Mouse (Mus musculus): ENCODE measurements at regions not wholly inside any gene's neighbourhood (a gene's known extent, or its start where the extent isn't known, plus 50 kb on each side); places are given as distances from the start of the nearest gene placed in this dataset.

DNA sequence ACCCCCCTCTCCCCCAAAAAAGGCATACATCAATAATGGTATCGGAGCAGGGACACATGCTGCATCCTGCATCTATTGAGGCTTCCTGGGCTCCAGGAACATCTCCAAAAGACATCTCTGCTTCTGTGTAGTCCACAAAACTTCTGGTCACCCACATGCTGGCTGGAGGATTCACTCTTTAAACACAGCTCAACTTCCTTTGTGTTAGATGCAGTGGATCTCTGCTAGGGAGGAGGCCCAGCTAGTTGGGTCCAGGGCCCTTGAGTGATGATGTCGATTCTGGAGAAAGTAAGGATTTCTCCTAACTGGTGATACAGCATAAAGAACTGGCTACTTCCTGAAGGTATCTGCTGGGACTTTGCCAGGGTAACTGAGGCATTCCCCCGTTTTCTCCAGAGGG, 146.9 kb upstream of the Hs3st3a1 start:
- H3K36me3 ChIP-seq: no peaks in the 10 kb centered on the region
- 96% methylated on average over 3 of the region's 3 CpGs for WGBS
- no peak overlapping the region for H3K4me2 ChIP-seq
- no peak for ATAC-seq (ENCODE audit: low FRiP score, low read depth)
- 0 out of 2 replicates have a peak, but pooled peaks cover 2% of the 10 kb centered on the region for H3K27me3 ChIP-seq
- H3K9ac ChIP-seq: no peak overlapping the region
- H3K27ac ChIP-seq (replicated peaks): no peak overlapping the region
- no peaks in the 10 kb centered on the region; the same call in 1 of the 2 replicates for H3K4me1 ChIP-seq (replicated peaks)
- no peak overlapping the region for H3K4me3 ChIP-seq
- no peaks in the 10 kb centered on the region for H3K9me3 ChIP-seq

DNA sequence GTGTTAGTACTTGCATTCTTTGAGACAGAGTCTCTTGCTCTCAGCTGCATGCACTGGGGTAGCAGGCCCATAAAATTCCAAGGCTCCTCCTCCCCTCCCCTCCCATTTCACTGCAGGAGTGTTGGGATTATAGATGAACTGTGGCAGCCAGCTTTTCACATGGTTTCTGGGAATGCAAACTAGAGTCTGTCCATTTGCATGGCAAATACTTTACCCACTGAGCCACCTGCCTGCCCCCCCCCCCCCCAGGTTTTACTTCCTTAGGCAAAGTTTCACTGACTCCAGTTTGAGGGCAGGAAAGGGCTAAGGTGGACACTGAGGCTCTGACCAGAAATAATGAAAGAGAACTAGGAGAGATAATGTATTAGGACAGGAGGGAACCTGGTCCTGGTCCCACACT, 147.6 kb upstream of the Hs3st3a1 start:
- Histone ChIP-seq H3K27ac (replicated peaks) (no peak overlapping the region), H3K36me3 (no peaks in the 10 kb centered on the region), H3K27me3 (0 out of 2 replicates have a peak, but pooled peaks cover 2% of the 10 kb centered on the region), H3K4me3 (no peak overlapping the region), H3K4me2 (no peak overlapping the region), H3K9me3 (no peaks in the 10 kb centered on the region), H3K9ac (no peak overlapping the region), H3K4me1 (replicated peaks) (no peaks in the 10 kb centered on the region; the same call in 1 of the 2 replicates)
- ATAC-seq (ENCODE audit: low FRiP score, low read depth): no peak

GRCm38 (mm10) chr11:64281781-64282180, 153.4 kb upstream of the Hs3st3a1 start:
- H3K4me3 ChIP-seq: no peak overlapping the region
- no peak overlapping the region for H3K9ac ChIP-seq
- no peak for ATAC-seq (ENCODE audit: low FRiP score, low read depth)
- 0 out of 2 replicates have a peak, but pooled peaks cover 5% of the 10 kb centered on the region for H3K27me3 ChIP-seq
- H3K36me3 ChIP-seq: no peaks in the 10 kb centered on the region
- no peaks in the 10 kb centered on the region for H3K9me3 ChIP-seq
- no peak overlapping the region for H3K4me2 ChIP-seq
- no peak overlapping the region for H3K27ac ChIP-seq (replicated peaks)
- 68% methylated on average over 4 of the region's 4 CpGs for WGBS
- peaks cover 10% of the 10 kb centered on the region; the same call in 1 of the 2 replicates for H3K4me1 ChIP-seq (replicated peaks)

DNA sequence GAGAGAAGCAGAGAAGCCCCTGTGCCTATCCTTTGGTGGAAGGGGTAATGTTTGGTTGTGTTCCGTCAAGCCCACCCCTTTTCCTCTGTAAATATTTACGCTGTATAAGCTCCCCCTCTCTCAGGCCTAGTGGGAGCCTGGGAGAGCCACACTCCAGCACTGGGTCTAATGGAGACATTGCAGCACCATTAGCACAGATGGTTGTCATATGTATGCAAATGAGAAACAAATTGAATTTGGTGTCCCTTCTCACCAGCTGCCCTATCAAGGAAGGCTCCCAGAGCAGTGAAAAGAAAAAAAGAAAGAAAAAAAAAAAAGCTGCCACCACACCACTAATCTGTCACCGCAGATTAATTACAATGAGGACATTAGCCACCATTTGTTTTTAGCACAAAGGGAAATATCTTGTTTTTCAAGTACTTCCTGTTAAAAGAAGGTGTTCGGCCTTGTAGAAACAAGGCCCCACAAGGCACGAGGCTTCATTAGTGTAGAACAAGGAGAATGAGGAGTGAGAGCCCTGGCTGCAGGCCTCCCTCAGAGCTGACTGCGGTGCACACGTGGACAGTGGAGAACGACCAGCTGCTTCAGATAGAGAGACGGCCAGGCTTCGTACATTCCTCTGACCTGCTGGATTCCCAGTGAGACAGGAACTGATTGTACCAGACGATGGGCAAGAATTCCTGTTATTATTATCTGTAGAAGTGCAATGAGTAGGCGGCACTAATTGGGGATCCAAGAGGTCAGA, 156.7 kb upstream of the Hs3st3a1 start:
- 0 out of 2 replicates have a peak overlapping the region, but pooled peaks have one; percentile 7 for H3K27ac ChIP-seq (replicated peaks)
- 0 out of 2 replicates have a peak, but pooled peaks cover 5% of the 10 kb centered on the region for H3K27me3 ChIP-seq
- H3K9ac ChIP-seq: no peak overlapping the region
- no peak overlapping the region for H3K4me3 ChIP-seq
- H3K4me2 ChIP-seq: no peak overlapping the region
- H3K36me3 ChIP-seq: no peaks in the 10 kb centered on the region
- WGBS: 25% methylated on average over 12 of the region's 12 CpGs
- no peaks in the 10 kb centered on the region for H3K9me3 ChIP-seq
- peaks cover 10% of the 10 kb centered on the region; the same call in 1 of the 2 replicates for H3K4me1 ChIP-seq (replicated peaks)
- peak; percentile 80 for ATAC-seq (ENCODE audit: low FRiP score, low read depth)

DNA sequence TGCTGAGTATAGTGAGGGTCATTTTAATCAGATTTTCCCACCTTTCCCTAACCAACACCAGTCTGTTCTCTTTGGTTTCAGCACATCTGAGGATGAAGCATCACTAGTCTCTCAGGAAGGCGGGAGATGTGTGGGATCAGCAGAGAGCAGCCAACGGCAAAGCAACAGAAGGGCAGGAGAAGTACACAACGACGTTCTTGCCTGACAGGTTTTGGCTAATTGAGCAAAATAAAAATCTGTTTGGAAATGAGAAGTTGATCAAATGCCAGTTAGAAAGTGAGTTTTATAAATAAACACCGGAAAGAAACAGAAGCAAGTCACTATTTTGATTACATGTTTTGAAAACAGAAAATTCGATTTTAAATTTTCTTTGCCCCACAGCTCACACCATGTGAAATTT, 161.4 kb upstream of the Hs3st3a1 start:
- Histone ChIP-seq H3K9me3 (no peaks in the 10 kb centered on the region), H3K9ac (no peak overlapping the region), H3K4me2 (no peak overlapping the region), H3K27ac (replicated peaks) (no peak overlapping the region), H3K27me3 (0 out of 2 replicates have a peak, but pooled peaks cover 3% of the 10 kb centered on the region), H3K36me3 (no peaks in the 10 kb centered on the region), H3K4me1 (replicated peaks) (peaks cover 9% of the 10 kb centered on the region; the same call in 1 of the 2 replicates), H3K4me3 (no peak overlapping the region)
- no peak for ATAC-seq (ENCODE audit: low FRiP score, low read depth)
- WGBS: 76% methylated on average over 6 of the region's 6 CpGs

DNA sequence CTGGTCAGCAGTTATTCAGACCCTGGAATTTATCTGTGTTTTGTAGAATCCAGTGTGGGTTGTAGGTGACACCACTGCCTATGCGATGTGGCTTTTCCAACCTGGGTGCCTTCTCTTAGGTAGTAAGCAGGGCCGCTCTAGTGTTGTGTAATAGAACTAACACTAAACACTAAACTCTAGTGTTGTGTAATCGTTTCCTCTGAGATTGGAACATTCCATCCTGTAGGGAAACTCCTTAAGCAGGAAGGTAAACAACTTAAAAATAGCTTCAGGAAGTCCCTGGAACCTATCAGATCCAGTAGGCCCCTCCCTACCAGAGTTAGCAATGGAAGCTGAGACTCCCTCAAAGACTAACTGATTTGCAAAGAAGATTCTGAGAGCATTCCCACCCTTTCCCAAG, 161.9 kb upstream of the Hs3st3a1 start:
- no peaks in the 10 kb centered on the region for H3K36me3 ChIP-seq
- ATAC-seq (ENCODE audit: low FRiP score, low read depth): no peak
- no peak overlapping the region for H3K9ac ChIP-seq
- no peak overlapping the region for H3K4me2 ChIP-seq
- H3K9me3 ChIP-seq: no peaks in the 10 kb centered on the region
- H3K4me3 ChIP-seq: no peak overlapping the region
- 93% methylated on average over 3 of the region's 3 CpGs for whole genome bisulfite sequencing
- peaks cover 4% of the 10 kb centered on the region; the same call in 1 of the 2 replicates for H3K4me1 ChIP-seq (replicated peaks)
- 0 out of 2 replicates have a peak, but pooled peaks cover 3% of the 10 kb centered on the region for H3K27me3 ChIP-seq
- H3K27ac ChIP-seq (replicated peaks): no peak overlapping the region

DNA sequence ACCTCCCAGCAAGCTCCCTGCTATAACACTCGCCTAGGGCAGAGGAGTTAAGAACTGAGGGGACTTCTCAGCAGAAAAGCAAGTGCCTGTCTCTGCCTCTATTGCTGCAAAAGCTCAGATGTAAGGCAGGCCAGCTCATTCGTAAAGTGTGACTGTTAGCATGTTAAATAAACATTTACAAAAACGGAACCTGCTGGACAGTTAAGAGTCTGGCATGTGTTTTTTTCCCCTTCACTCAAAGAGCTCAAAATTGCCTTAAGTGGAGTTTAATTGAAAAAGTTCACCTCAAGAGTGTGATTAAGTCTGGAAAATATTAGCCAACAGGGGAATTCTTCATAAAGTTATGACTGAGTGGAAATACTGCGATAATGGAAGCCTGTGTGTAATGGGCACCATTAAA, 167.0 kb upstream of the Hs3st3a1 start:
- ATAC-seq (ENCODE audit: low FRiP score, low read depth): no peak

GRCm38 (mm10) chr11:64267547-64267946, 167.6 kb upstream of the Hs3st3a1 start:
- H3K9me3 ChIP-seq: no peaks in the 10 kb centered on the region
- no peaks in the 10 kb centered on the region for H3K36me3 ChIP-seq
- H3K4me1 ChIP-seq (replicated peaks): no peaks in the 10 kb centered on the region
- no peak overlapping the region for H3K4me2 ChIP-seq
- no peaks in the 10 kb centered on the region for H3K27me3 ChIP-seq
- no peak overlapping the region for H3K9ac ChIP-seq
- 62% methylated on average over 5 of the region's 5 CpGs for WGBS
- no peak overlapping the region for H3K27ac ChIP-seq (replicated peaks)
- H3K4me3 ChIP-seq: no peak overlapping the region
- no peak for ATAC-seq (ENCODE audit: low FRiP score, low read depth)

More for the DNA sequence above, 167.0 kb upstream of the Hs3st3a1 start:
- Histone ChIP-seq H3K4me2 (no peak overlapping the region), H3K9ac (no peak overlapping the region), H3K27me3 (no peaks in the 10 kb centered on the region), H3K9me3 (no peaks in the 10 kb centered on the region), H3K4me1 (replicated peaks) (no peaks in the 10 kb centered on the region), H3K36me3 (no peaks in the 10 kb centered on the region), H3K27ac (replicated peaks) (no peak overlapping the region), H3K4me3 (no peak overlapping the region)
- 69% methylated on average over 4 of the region's 4 CpGs for WGBS

GRCm38 (mm10) chr11:64253517-64254385, 174.5 kb upstream of the Cox10 start:
- Histone ChIP-seq H3K4me1 (replicated peaks) (peaks cover 7% of the 10 kb centered on the region), H3K27ac (replicated peaks) (no peak overlapping the region), H3K36me3 (no peaks in the 10 kb centered on the region), H3K27me3 (no peaks in the 10 kb centered on the region), H3K9ac (no peak overlapping the region), H3K4me3 (no peak overlapping the region), H3K9me3 (no peaks in the 10 kb centered on the region), H3K4me2 (no peak overlapping the region)
- no peak for ATAC-seq (ENCODE audit: low FRiP score, low read depth)
- 75% methylated on average over 7 of the region's 7 CpGs for WGBS

DNA sequence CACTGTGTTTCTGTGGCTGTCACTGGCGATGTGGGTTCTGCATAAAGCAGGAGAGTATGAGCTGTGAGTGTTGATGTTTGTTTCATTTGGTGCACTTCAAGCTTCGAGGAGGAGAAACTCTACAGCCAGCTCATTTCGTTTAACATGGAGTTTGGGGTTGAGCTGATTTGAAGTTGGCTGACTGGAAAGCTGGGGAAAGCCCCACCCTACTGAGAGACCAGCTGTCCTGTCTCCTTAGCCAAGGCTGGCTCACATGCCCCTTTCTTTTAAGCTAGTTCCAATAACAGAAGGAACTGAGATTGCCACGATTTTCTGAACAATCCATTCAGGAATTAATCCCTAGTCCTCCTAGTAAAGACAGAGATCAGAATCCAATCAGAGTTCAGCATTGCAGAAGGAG, 157.6 kb upstream of the Cox10 start:
- Histone ChIP-seq H3K4me2 (no peak overlapping the region), H3K36me3 (no peaks in the 10 kb centered on the region), H3K9me3 (no peaks in the 10 kb centered on the region), H3K4me1 (replicated peaks) (no peaks in the 10 kb centered on the region), H3K27me3 (no peaks in the 10 kb centered on the region), H3K9ac (no peak overlapping the region), H3K4me3 (no peak overlapping the region), H3K27ac (replicated peaks) (no peak overlapping the region)
- no peak for ATAC-seq (ENCODE audit: low FRiP score, low read depth)
- WGBS: 86% methylated on average over 4 of the region's 4 CpGs

GRCm38 (mm10) chr11:64230071-64230470, 150.8 kb upstream of the Cox10 start:
- Histone ChIP-seq H3K27me3 (no peaks in the 10 kb centered on the region), H3K4me3 (no peak overlapping the region), H3K36me3 (no peaks in the 10 kb centered on the region), H3K4me2 (no peak overlapping the region), H3K9me3 (no peaks in the 10 kb centered on the region), H3K9ac (no peak overlapping the region), H3K4me1 (replicated peaks) (no peaks in the 10 kb centered on the region), H3K27ac (replicated peaks) (no peak overlapping the region)
- 89% methylated on average over 4 of the region's 4 CpGs for WGBS
- ATAC-seq (ENCODE audit: low FRiP score, low read depth): no peak

DNA sequence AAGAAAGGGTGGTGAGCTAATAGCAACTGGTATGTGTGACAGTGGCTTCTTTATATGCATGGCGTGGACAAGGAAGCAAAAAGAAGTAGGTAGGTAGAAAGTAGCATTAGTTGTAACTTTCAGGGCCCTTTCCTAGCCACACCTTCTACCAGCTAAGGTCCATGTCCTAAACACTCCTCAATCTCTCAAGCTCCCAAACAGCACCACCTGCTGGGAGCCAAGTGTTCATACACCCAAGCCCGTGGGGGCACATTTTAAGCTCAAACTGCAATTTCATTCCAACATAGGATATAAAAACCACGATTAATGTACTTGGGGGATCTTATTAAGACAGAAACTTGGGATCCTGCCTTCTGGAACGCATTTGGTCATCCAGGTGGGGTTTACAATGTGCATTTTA, 141.6 kb upstream of the Cox10 start:
- ATAC-seq (ENCODE audit: low FRiP score, low read depth): no peak
- Histone ChIP-seq H3K4me1 (replicated peaks) (no peaks in the 10 kb centered on the region; the same call in none of the 2 replicates), H3K4me3 (no peak overlapping the region), H3K9me3 (no peaks in the 10 kb centered on the region), H3K27ac (replicated peaks) (no peak overlapping the region), H3K9ac (no peak overlapping the region), H3K36me3 (no peaks in the 10 kb centered on the region), H3K27me3 (no peaks in the 10 kb centered on the region), H3K4me2 (no peak overlapping the region)
- WGBS: 92% methylated on average over 4 of the region's 4 CpGs
